Mouse (Mus musculus): ENCODE measurements at regions not wholly inside any gene's neighbourhood (a gene's known extent, or its start where the extent isn't known, plus 50 kb on each side); places are given as distances from the start of the nearest gene placed in this dataset.

DNA sequence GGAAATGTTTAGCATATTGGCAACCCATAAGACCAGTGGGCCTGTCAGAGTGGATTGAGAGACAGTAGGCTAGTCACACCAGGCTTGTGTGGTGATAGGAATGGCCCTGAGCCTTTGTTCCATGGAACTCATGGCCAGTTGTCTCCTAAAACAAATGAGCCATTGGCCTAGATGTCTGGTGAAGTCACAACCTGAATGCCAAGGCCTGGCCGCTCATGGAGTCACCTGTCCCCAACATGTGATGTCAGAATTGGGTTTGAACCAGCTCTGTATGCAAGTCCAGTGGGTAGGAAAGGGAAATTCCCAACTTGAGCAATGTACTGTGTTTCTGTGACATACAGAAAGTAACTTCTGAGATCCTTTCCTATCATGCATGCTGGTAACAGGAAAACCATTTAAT, 134.1 kb downstream of the Ets2 start:
- no peak overlapping the region for H3K27ac ChIP-seq (replicated peaks)

DNA sequence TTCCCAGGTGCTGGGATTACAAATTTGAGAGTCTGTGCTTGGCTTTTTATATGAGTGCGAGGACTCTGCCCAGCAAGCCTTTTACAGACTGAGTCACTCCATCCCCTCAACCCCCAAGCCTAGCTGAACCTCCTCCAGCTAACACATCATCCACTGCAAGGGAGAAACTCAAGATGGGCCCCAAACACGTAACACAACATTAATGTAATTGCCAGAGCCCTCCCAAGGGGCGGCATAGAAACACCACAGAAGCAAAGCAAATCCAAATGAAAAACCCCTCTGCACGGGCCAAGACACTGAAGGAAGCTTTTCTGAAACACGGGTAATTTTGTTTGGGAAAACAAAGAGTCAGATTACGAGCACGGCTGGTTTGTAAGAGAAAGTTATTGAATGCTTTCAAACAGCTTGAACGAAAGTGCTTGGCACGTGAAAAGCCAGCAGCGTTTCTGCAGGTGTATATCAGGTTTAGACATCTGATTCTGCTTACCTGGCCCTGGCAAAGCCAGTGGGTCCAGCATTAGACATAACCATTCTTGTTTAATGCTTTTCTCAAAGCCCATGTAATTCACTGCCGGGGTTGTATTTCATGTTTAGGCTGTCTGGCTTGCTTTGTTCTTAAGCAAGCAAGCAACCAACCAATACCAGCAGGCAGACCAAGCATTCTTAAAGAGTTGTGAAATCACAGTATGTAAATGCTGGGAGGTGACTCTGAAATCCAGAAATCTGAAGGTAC, 132.8 kb downstream of the Ets2 start:
- peaks cover 33% of the 10 kb centered on the region for H3K4me1 ChIP-seq (replicated peaks)
- no peaks in the 10 kb centered on the region for H3K36me3 ChIP-seq
- no peak for ATAC-seq (ENCODE audit: low FRiP score, low read depth)
- H3K9me3 ChIP-seq = no peaks in the 10 kb centered on the region
- no peaks in the 10 kb centered on the region for H3K27me3 ChIP-seq
- H3K4me2 ChIP-seq = no peak overlapping the region
- 0 out of 2 replicates have a peak overlapping the region, but pooled peaks have one; percentile 36 for H3K27ac ChIP-seq (replicated peaks)
- no peak overlapping the region for H3K4me3 ChIP-seq
- 60% methylated on average over 11 of the region's 11 CpGs for WGBS
- no peak overlapping the region for H3K9ac ChIP-seq

More for the DNA sequence above, 134.1 kb downstream of the Ets2 start:
- H3K4me1 ChIP-seq (replicated peaks) = peaks cover 33% of the 10 kb centered on the region
- no peak overlapping the region for H3K9ac ChIP-seq
- no peak for ATAC-seq (ENCODE audit: low FRiP score, low read depth)
- no peak overlapping the region for H3K4me3 ChIP-seq
- no peaks in the 10 kb centered on the region for H3K36me3 ChIP-seq
- WGBS = 94% methylated on average over 1 of the region's 1 CpGs
- H3K4me2 ChIP-seq = no peak overlapping the region
- H3K27me3 ChIP-seq = no peaks in the 10 kb centered on the region
- H3K9me3 ChIP-seq = no peaks in the 10 kb centered on the region

GRCm38 (mm10) chr16:95833455-95833854, 131.6 kb downstream of the Ets2 start:
- H3K4me2 ChIP-seq = no peak overlapping the region
- H3K4me3 ChIP-seq = no peak overlapping the region
- no peaks in the 10 kb centered on the region for H3K9me3 ChIP-seq
- no peak overlapping the region for H3K27ac ChIP-seq (replicated peaks)
- no peaks in the 10 kb centered on the region for H3K27me3 ChIP-seq
- WGBS = 70% methylated on average over 10 of the region's 10 CpGs
- H3K4me1 ChIP-seq (replicated peaks) = peaks cover 33% of the 10 kb centered on the region
- no peak for ATAC-seq (ENCODE audit: low FRiP score, low read depth)
- H3K9ac ChIP-seq = no peak overlapping the region
- no peaks in the 10 kb centered on the region for H3K36me3 ChIP-seq

DNA sequence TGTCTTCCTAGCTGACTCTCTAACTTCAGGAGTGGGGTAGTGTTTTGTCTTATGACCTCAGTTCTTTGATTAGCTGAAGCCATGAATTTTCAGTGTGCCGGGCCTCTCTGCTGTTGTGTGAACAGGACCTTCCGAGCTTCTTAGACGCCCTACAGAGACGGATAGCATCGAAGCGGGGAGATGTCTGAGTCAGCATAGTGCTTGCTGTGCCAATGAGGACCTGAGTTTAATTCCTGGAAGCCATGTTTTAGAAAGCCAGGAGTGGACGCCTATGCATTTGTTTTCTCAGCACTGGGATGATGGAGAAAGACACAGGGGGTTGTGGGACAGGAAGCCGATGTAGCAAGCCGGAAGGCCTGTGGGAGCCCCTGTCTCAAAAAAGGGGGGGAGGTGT, 130.5 kb downstream of the Ets2 start:
- WGBS = 41% methylated on average over 9 of the region's 9 CpGs
- Histone ChIP-seq H3K27me3 (no peaks in the 10 kb centered on the region), H3K9me3 (no peaks in the 10 kb centered on the region), H3K36me3 (no peaks in the 10 kb centered on the region), H3K4me3 (no peak overlapping the region), H3K4me2 (no peak overlapping the region), H3K27ac (replicated peaks) (peak overlapping the region; percentile 68), H3K9ac (no peak overlapping the region), H3K4me1 (replicated peaks) (peaks cover 33% of the 10 kb centered on the region)
- ATAC-seq (ENCODE audit: low FRiP score, low read depth) = peak; percentile 65

DNA sequence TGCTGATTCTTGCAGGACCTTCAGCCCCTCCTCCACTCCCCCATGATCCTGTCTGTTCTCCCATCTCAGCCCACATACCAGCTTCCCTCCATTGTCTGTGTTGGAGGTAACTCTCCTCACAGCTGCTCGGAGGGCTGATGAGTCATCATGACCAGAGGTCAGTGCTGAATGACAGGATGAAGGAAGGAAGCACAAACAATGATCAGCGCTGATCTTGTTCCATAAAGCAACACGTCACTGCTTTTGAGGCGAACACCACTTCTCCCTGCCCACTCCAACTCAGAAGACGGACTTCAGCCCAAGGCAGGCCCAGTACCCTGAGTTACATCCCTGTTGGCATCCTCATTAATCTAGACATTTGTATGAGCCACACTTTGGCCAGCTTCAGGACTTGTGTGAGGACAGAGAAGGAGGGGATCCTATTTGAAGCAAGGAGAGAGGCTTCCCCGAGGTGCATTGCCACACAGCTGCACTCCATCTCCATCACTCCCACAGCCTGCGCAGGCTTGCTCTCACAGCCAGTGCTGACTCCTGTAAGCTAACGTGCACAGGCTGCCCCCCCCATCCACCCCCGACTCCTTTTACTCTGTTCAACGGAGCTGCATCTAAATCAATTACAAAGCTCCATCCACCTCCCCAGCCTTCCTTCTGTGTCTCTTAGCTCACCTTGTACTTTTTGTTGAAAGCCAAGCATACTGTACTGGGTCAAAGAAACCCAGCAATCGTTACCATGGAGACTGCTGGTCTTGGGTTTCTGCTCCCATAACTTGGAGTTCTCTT, 129.9 kb downstream of the Ets2 start:
- Histone ChIP-seq H3K4me1 (replicated peaks) (peaks cover 33% of the 10 kb centered on the region), H3K4me2 (no peak overlapping the region), H3K27ac (replicated peaks) (peak overlapping the region; percentile 68), H3K9ac (no peak overlapping the region), H3K9me3 (no peaks in the 10 kb centered on the region), H3K4me3 (no peak overlapping the region), H3K27me3 (no peaks in the 10 kb centered on the region), H3K36me3 (no peaks in the 10 kb centered on the region)
- 28% methylated on average over 11 of the region's 11 CpGs for WGBS
- peak; percentile 75 for ATAC-seq (ENCODE audit: low FRiP score, low read depth)

DNA sequence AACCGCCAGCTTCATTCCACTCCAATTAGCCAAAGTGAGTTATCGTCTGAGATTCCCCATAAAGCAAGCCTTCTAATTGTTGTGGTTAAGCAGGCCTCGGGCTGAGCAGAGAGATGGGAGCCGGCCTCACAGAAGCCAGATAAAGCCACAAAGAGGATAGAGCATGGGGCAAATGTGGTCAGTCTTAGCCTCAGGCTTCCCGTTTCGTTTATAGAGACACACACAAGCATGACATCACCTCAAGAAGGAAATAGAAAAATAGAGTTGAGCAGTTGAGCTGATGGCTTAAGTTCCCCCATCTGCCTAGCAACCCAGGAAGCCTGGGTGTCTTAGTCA, 125.5 kb downstream of the Ets2 start:
- H3K27me3 ChIP-seq = no peaks in the 10 kb centered on the region
- peaks cover 26% of the 10 kb centered on the region for H3K4me1 ChIP-seq (replicated peaks)
- H3K27ac ChIP-seq (replicated peaks) = no peak overlapping the region
- ATAC-seq (ENCODE audit: low FRiP score, low read depth) = no peak
- no peaks in the 10 kb centered on the region for H3K9me3 ChIP-seq
- no peaks in the 10 kb centered on the region for H3K36me3 ChIP-seq
- no peak overlapping the region for H3K4me3 ChIP-seq
- 84% methylated on average over 6 of the region's 6 CpGs for WGBS
- H3K4me2 ChIP-seq = no peak overlapping the region
- no peak overlapping the region for H3K9ac ChIP-seq

- H3K9me3 ChIP-seq = no peaks in the 10 kb centered on the region
Observed at GRCm38 (mm10) chr16:95826681-95827401, 125.0 kb downstream of the Ets2 start.

GRCm38 (mm10) chr16:95825723-95826122, 123.8 kb downstream of the Ets2 start:
- Histone ChIP-seq H3K9ac (no peak overlapping the region), H3K4me1 (replicated peaks) (peaks cover 14% of the 10 kb centered on the region), H3K36me3 (no peaks in the 10 kb centered on the region), H3K4me3 (no peak overlapping the region), H3K27me3 (no peaks in the 10 kb centered on the region), H3K27ac (replicated peaks) (no peak overlapping the region), H3K4me2 (no peak overlapping the region), H3K9me3 (no peaks in the 10 kb centered on the region)
- no peak for ATAC-seq (ENCODE audit: low FRiP score, low read depth)
- 39% methylated on average over 5 of the region's 5 CpGs for WGBS

More at GRCm38 (mm10) chr16:95826681-95827401, 125.0 kb downstream of the Ets2 start:
- no peaks in the 10 kb centered on the region for H3K36me3 ChIP-seq
- 81% methylated on average over 5 of the region's 5 CpGs for WGBS
- H3K4me2 ChIP-seq = no peak overlapping the region
- no peak overlapping the region for H3K4me3 ChIP-seq
- H3K4me1 ChIP-seq (replicated peaks) = peaks cover 20% of the 10 kb centered on the region
- ATAC-seq (ENCODE audit: low FRiP score, low read depth) = no peak
- no peaks in the 10 kb centered on the region for H3K27me3 ChIP-seq
- no peak overlapping the region for H3K9ac ChIP-seq
- no peak overlapping the region for H3K27ac ChIP-seq (replicated peaks)

DNA sequence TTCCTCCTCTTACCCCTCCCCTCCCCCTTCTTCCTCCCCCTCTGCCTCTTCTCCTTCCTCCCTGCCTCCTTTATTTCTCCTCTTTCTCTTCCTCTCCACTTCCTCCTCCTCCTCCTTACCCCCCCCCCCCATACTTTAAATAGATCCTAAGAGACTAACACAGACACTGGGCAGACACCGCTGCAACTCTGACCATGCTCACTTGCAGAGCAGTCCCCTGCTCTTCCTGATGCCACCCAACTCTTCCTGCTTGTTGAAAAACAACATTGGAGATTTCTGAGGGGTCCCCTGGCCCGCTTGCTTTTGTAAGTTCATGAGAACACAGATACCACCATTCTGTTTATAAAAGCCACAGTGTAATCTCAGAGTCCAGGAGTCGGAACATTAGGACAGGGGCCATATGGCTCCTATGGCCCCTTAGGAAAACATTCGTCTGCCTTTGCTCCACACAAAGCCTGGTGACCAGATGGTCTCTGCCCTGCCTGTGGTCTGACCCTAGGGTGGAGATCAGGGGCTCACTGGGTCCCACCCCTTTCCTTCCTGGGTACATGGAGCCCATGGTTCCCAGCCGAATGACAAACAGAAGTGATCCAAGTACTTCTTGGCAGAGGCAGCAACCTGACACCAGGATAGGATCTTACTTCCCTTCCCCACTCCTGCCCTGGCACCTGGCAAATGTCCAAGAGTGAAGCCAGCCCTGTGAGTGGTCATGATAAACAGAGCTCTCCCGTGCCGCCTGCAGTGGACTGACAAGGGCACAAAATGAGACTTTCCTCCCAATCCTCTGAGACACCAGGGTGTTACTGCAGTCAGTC, 123.1 kb downstream of the Ets2 start:
- Histone ChIP-seq H3K9ac (no peak overlapping the region), H3K4me1 (replicated peaks) (peaks cover 14% of the 10 kb centered on the region), H3K36me3 (no peaks in the 10 kb centered on the region), H3K4me3 (no peak overlapping the region), H3K4me2 (no peak overlapping the region), H3K27ac (replicated peaks) (no peak overlapping the region), H3K9me3 (no peaks in the 10 kb centered on the region), H3K27me3 (no peaks in the 10 kb centered on the region)
- peak; percentile 61 for ATAC-seq (ENCODE audit: low FRiP score, low read depth)
- 31% methylated on average over 7 of the region's 7 CpGs for WGBS

DNA sequence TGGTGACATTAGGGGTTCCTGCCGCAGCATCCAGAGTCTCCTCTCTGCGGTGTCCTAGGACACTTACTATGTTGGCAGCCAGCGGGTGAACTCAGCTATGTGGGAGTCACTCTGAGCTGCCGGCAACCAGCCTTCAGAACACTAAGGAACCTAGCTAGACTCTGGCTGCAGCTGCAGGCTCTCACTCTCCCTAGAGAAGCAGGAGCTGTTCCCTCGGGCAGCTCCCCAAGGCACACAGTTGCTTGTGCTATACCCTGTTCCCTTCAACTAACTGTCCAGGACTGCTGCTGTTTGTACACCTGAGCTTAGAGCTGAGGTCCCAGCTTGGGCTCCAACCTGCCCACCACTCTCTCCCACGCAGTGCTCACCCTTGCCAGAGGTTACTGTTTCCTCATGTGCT, 121.9 kb downstream of the Ets2 start:
- no peaks in the 10 kb centered on the region for H3K36me3 ChIP-seq
- H3K27me3 ChIP-seq = no peaks in the 10 kb centered on the region
- H3K27ac ChIP-seq (replicated peaks) = no peak overlapping the region
- peaks cover 14% of the 10 kb centered on the region for H3K4me1 ChIP-seq (replicated peaks)
- no peak overlapping the region for H3K9ac ChIP-seq
- H3K4me2 ChIP-seq = no peak overlapping the region
- no peak overlapping the region for H3K4me3 ChIP-seq
- no peak for ATAC-seq (ENCODE audit: low FRiP score, low read depth)
- H3K9me3 ChIP-seq = no peaks in the 10 kb centered on the region
- WGBS = 66% methylated on average over 6 of the region's 6 CpGs

- no peak overlapping the region for H3K9ac ChIP-seq
- no peak overlapping the region for H3K4me3 ChIP-seq
- ATAC-seq (ENCODE audit: low FRiP score, low read depth) = no peak
- 92% methylated on average over 7 of the region's 7 CpGs for WGBS
- H3K36me3 ChIP-seq = no peaks in the 10 kb centered on the region
- H3K27ac ChIP-seq (replicated peaks) = no peak overlapping the region
- H3K4me1 ChIP-seq (replicated peaks) = peaks cover 13% of the 10 kb centered on the region
- no peak overlapping the region for H3K4me2 ChIP-seq
- H3K9me3 ChIP-seq = no peaks in the 10 kb centered on the region
- no peaks in the 10 kb centered on the region for H3K27me3 ChIP-seq
Observed at GRCm38 (mm10) chr16:95821080-95821479, 119.2 kb downstream of the Ets2 start.

Measured in hindbrain, embryonic 15.5 days (tissue).